Mouse (Mus musculus): ENCODE data around the gene Ush1g. TPM values are rescaled to one million over a fixed set of nuclear protein-coding genes. Genes with fewer than 3 reads are reported as not detected.
A peak's percentile ranks its signal among the peaks of the same experiment; 100 is the strongest.

The Ush1g gene
- polyA plus RNA-seq, 1 experiment from 2014 or later, result 0.32 TPM

- Histone ChIP-seq H3K4me2 (ENCODE audit: low read depth, low read length) (no peak overlapping the region), H3K27me3 (ENCODE audit: control insufficient read depth, insufficient read depth, low read length) (no peaks in the 10 kb centered on the region), H3K9ac (ENCODE audit: low read length) (no peak overlapping the region), H3K4me1 (ENCODE audit: control insufficient read depth, insufficient read depth, low read length) (peaks cover 11% of the 10 kb centered on the region), H3K36me3 (ENCODE audit: control insufficient read depth, insufficient read depth) (no peaks in the 10 kb centered on the region), H3K27ac (ENCODE audit: low read length) (no peak overlapping the region), H3K9me3 (replicated peaks; ENCODE audit: control insufficient read depth, low read length) (no peaks in the 10 kb centered on the region), H3K4me3 (ENCODE audit: low read length) (no peak overlapping the region)
- 59% methylated on average over 1 of the region's 1 CpGs for WGBS
- ATAC-seq (replicated peaks; ENCODE audit: extremely low read depth, insufficient read depth, low FRiP score), result no peak
Observed at GRCm38 (mm10) chr11:115279726-115280125, 42.1 kb downstream of the Ush1g start.

- Histone ChIP-seq H3K4me1 (ENCODE audit: control insufficient read depth, insufficient read depth, low read length) (peaks cover 11% of the 10 kb centered on the region), H3K9ac (ENCODE audit: low read length) (no peak overlapping the region), H3K9me3 (replicated peaks; ENCODE audit: control insufficient read depth, low read length) (no peaks in the 10 kb centered on the region), H3K4me2 (ENCODE audit: low read depth, low read length) (peak overlapping the region; percentile 77; the same call in 1 of the 2 replicates), H3K27me3 (ENCODE audit: control insufficient read depth, insufficient read depth, low read length) (no peaks in the 10 kb centered on the region), H3K36me3 (ENCODE audit: control insufficient read depth, insufficient read depth) (no peaks in the 10 kb centered on the region), H3K4me3 (ENCODE audit: low read length) (no peak overlapping the region), H3K27ac (ENCODE audit: low read length) (no peak overlapping the region)
- no peak for ATAC-seq (replicated peaks; ENCODE audit: extremely low read depth, insufficient read depth, low FRiP score)
- 72% methylated on average over 6 of the region's 6 CpGs for whole genome bisulfite sequencing
Observed at GRCm38 (mm10) chr11:115278176-115278575, 43.7 kb downstream of the Ush1g start.

- WGBS, result 18% methylated on average over 7 of the region's 7 CpGs
- peak overlapping the region; percentile 88 for H3K27ac ChIP-seq (ENCODE audit: low read length)
- peaks cover 11% of the 10 kb centered on the region for H3K4me1 ChIP-seq (ENCODE audit: control insufficient read depth, insufficient read depth, low read length)
- peak overlapping the region; percentile 70 for H3K4me3 ChIP-seq (ENCODE audit: low read length)
- no peaks in the 10 kb centered on the region for H3K9me3 ChIP-seq (replicated peaks; ENCODE audit: control insufficient read depth, low read length)
- ATAC-seq (replicated peaks; ENCODE audit: extremely low read depth, insufficient read depth, low FRiP score), result no peak
- peak overlapping the region; percentile 77 for H3K4me2 ChIP-seq (ENCODE audit: low read depth, low read length)
- H3K9ac ChIP-seq (ENCODE audit: low read length), result peak overlapping the region; percentile 74
- no peaks in the 10 kb centered on the region for H3K27me3 ChIP-seq (ENCODE audit: control insufficient read depth, insufficient read depth, low read length)
- no peaks in the 10 kb centered on the region for H3K36me3 ChIP-seq (ENCODE audit: control insufficient read depth, insufficient read depth)
Observed at GRCm38 (mm10) chr11:115277604-115277975, 44.3 kb downstream of the Ush1g start.

GRCm38 (mm10) chr11:115276780-115277603, 44.8 kb downstream of the Ush1g start, which contains the start of gene Fdxr:
Fdxr (minus strand) TSS chr11:115277050.
- H3K4me1 ChIP-seq (ENCODE audit: control insufficient read depth, insufficient read depth, low read length), result peaks cover 11% of the 10 kb centered on the region
- H3K27ac ChIP-seq (ENCODE audit: low read length), result peak within 1 kb of the TSS; percentile 88
- H3K9me3 ChIP-seq (replicated peaks; ENCODE audit: control insufficient read depth, low read length), result no peaks in the 10 kb centered on the region
- peak within 1 kb of the TSS; percentile 70 for H3K4me3 ChIP-seq (ENCODE audit: low read length)
- peak within 1 kb of the TSS; percentile 85 for H3K4me2 ChIP-seq (ENCODE audit: low read depth, low read length)
- H3K27me3 ChIP-seq (ENCODE audit: control insufficient read depth, insufficient read depth, low read length), result no peaks in the 10 kb centered on the region
- peak within 1 kb of the TSS; percentile 86 for H3K9ac ChIP-seq (ENCODE audit: low read length)
- no peaks in the 10 kb centered on the region for H3K36me3 ChIP-seq (ENCODE audit: control insufficient read depth, insufficient read depth)
- peak; percentile 95 for ATAC-seq (replicated peaks; ENCODE audit: extremely low read depth, insufficient read depth, low FRiP score)
- under 1% methylated on average over 42 of the region's 42 CpGs for WGBS

- Histone ChIP-seq H3K9ac (ENCODE audit: low read length) (peak overlapping the region; percentile 86), H3K36me3 (ENCODE audit: control insufficient read depth, insufficient read depth) (no peaks in the 10 kb centered on the region), H3K4me1 (ENCODE audit: control insufficient read depth, insufficient read depth, low read length) (peaks cover 11% of the 10 kb centered on the region), H3K4me2 (ENCODE audit: low read depth, low read length) (peak overlapping the region; percentile 85), H3K27me3 (ENCODE audit: control insufficient read depth, insufficient read depth, low read length) (no peaks in the 10 kb centered on the region), H3K9me3 (replicated peaks; ENCODE audit: control insufficient read depth, low read length) (no peaks in the 10 kb centered on the region), H3K27ac (ENCODE audit: low read length) (no peak overlapping the region), H3K4me3 (ENCODE audit: low read length) (peak overlapping the region; percentile 70)
- 62% methylated on average over 3 of the region's 3 CpGs for WGBS
- ATAC-seq (replicated peaks; ENCODE audit: extremely low read depth, insufficient read depth, low FRiP score), result no peak
Observed at GRCm38 (mm10) chr11:115275954-115276353, 45.9 kb downstream of the Ush1g start.

GRCm38 (mm10) chr11:115275509-115275908, 46.3 kb downstream of the Ush1g start:
- no peaks in the 10 kb centered on the region for H3K36me3 ChIP-seq (ENCODE audit: control insufficient read depth, insufficient read depth)
- H3K4me2 ChIP-seq (ENCODE audit: low read depth, low read length), result no peak overlapping the region
- peak overlapping the region; percentile 23; the same call in 1 of the 2 replicates for H3K9ac ChIP-seq (ENCODE audit: low read length)
- no peak overlapping the region for H3K27ac ChIP-seq (ENCODE audit: low read length)
- no peaks in the 10 kb centered on the region for H3K27me3 ChIP-seq (ENCODE audit: control insufficient read depth, insufficient read depth, low read length)
- H3K4me1 ChIP-seq (ENCODE audit: control insufficient read depth, insufficient read depth, low read length), result peaks cover 11% of the 10 kb centered on the region
- H3K9me3 ChIP-seq (replicated peaks; ENCODE audit: control insufficient read depth, low read length), result no peaks in the 10 kb centered on the region
- no peak for ATAC-seq (replicated peaks; ENCODE audit: extremely low read depth, insufficient read depth, low FRiP score)
- 72% methylated on average over 6 of the region's 6 CpGs for WGBS
- no peak overlapping the region for H3K4me3 ChIP-seq (ENCODE audit: low read length)

GRCm38 (mm10) chr11:115274771-115275170, 47.1 kb downstream of the Ush1g start:
- no peak overlapping the region for H3K4me3 ChIP-seq (ENCODE audit: low read length)
- H3K9ac ChIP-seq (ENCODE audit: low read length), result no peak overlapping the region
- H3K4me1 ChIP-seq (ENCODE audit: control insufficient read depth, insufficient read depth, low read length), result peaks cover 11% of the 10 kb centered on the region
- no peak overlapping the region for H3K4me2 ChIP-seq (ENCODE audit: low read depth, low read length)
- no peaks in the 10 kb centered on the region for H3K9me3 ChIP-seq (replicated peaks; ENCODE audit: control insufficient read depth, low read length)
- WGBS, result 87% methylated on average over 6 of the region's 6 CpGs
- no peak for ATAC-seq (replicated peaks; ENCODE audit: extremely low read depth, insufficient read depth, low FRiP score)
- no peaks in the 10 kb centered on the region for H3K36me3 ChIP-seq (ENCODE audit: control insufficient read depth, insufficient read depth)
- H3K27me3 ChIP-seq (ENCODE audit: control insufficient read depth, insufficient read depth, low read length), result no peaks in the 10 kb centered on the region
- no peak overlapping the region for H3K27ac ChIP-seq (ENCODE audit: low read length)

GRCm38 (mm10) chr11:115274178-115274577, 47.7 kb downstream of the Ush1g start:
- Histone ChIP-seq H3K4me3 (ENCODE audit: low read length) (no peak overlapping the region), H3K4me2 (ENCODE audit: low read depth, low read length) (no peak overlapping the region), H3K27ac (ENCODE audit: low read length) (no peak overlapping the region), H3K36me3 (ENCODE audit: control insufficient read depth, insufficient read depth) (no peaks in the 10 kb centered on the region), H3K4me1 (ENCODE audit: control insufficient read depth, insufficient read depth, low read length) (peaks cover 11% of the 10 kb centered on the region), H3K27me3 (ENCODE audit: control insufficient read depth, insufficient read depth, low read length) (no peaks in the 10 kb centered on the region; the same call in 1 of the 2 replicates), H3K9me3 (replicated peaks; ENCODE audit: control insufficient read depth, low read length) (no peaks in the 10 kb centered on the region), H3K9ac (ENCODE audit: low read length) (no peak overlapping the region)
- ATAC-seq (replicated peaks; ENCODE audit: extremely low read depth, insufficient read depth, low FRiP score), result no peak
- 72% methylated on average over 7 of the region's 7 CpGs for WGBS

- no peak overlapping the region for H3K9ac ChIP-seq (ENCODE audit: low read length)
Observed at GRCm38 (mm10) chr11:115273735-115274134, 48.1 kb downstream of the Ush1g start.

More at GRCm38 (mm10) chr11:115273735-115274134, 48.1 kb downstream of the Ush1g start:
- Histone ChIP-seq H3K4me2 (ENCODE audit: low read depth, low read length) (no peak overlapping the region), H3K9me3 (replicated peaks; ENCODE audit: control insufficient read depth, low read length) (no peaks in the 10 kb centered on the region), H3K4me1 (ENCODE audit: control insufficient read depth, insufficient read depth, low read length) (peaks cover 11% of the 10 kb centered on the region), H3K4me3 (ENCODE audit: low read length) (no peak overlapping the region), H3K36me3 (ENCODE audit: control insufficient read depth, insufficient read depth) (no peaks in the 10 kb centered on the region), H3K27ac (ENCODE audit: low read length) (no peak overlapping the region), H3K27me3 (ENCODE audit: control insufficient read depth, insufficient read depth, low read length) (peaks cover 2% of the 10 kb centered on the region; the same call in 1 of the 2 replicates)
- ATAC-seq (replicated peaks; ENCODE audit: extremely low read depth, insufficient read depth, low FRiP score), result no peak
- WGBS, result 57% methylated on average over 7 of the region's 7 CpGs
